Mouse (Mus musculus): Measurements from ENCODE around the gene Usp4.

GRCm38 (mm10) chr9:108339886-108340257 lies 7.8 kb upstream of the Usp4 start:
- no peak for TF ChIP-seq CTCF (IDR thresholded peaks at IDR 0.05; ENCODE audit: borderline replicate concordance, insufficient read depth, low read depth, low read length)
- TF ChIP-seq POLR2A (IDR thresholded peaks at IDR 0.05; ENCODE audit: borderline replicate concordance, insufficient read depth, low read length) = no peak
